Mouse (Mus musculus): ENCODE data around the gene Top3b.

DNA sequence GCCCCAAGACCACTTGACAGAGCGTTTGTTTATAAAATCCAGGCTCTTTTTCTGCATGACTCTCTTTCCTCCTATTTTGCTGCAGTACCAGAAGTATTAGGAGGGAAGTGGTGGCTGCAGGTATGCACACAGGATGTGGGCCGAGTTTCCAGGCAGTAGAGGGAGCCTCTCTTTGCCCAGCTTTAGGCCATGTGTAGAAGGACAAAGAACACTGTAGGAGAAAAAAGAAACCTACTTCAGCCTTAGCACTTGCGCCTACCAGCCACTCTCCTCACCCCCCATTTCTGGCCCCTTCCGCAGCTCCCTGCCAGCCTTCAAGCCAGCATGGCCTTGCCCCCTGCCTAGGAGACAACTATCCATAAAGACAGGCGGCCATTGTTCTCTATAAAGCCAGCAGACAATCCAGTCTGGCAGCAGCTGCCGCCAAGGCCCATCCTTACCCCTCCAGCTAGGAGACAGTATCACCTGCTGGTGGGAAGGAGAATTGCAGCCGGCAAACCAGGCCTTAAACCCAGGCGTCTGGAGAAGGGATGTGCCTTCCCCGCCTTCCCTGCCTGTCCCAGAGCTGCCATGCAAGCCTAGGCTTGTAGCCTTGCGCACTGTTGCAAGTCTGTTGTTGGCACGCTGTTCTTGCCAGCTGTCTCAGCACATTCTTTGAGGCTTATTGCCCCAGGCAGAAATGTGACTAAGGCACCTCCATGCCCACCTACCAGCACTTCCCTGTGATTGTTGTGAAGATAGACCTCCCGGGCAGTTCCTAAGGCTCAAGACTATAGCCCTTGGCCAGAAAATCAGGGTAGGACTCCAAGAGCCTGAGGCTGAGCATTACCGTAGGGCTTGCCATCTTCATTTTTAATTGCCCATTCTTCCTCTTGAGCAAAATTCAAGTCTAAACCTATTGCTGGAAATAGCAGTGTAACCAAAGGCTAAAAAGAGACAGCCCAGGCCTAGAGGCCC lies 41.4 kb downstream of the Top3b start:
- TF ChIP-seq HCFC1 (IDR thresholded peaks at IDR 0.05; ENCODE audit: borderline replicate concordance, insufficient read depth, low read length): peak; percentile 62; the same call in 1 of the 2 replicates
- TF ChIP-seq MAFK (IDR thresholded peaks at IDR 0.05; ENCODE audit: insufficient read depth, low read depth, low read length): 0 out of 2 replicates have a peak, but pooled peaks have one; percentile 30
